ENCODE assay signal across 9 mouse cellular contexts in the genomic region with DNA sequence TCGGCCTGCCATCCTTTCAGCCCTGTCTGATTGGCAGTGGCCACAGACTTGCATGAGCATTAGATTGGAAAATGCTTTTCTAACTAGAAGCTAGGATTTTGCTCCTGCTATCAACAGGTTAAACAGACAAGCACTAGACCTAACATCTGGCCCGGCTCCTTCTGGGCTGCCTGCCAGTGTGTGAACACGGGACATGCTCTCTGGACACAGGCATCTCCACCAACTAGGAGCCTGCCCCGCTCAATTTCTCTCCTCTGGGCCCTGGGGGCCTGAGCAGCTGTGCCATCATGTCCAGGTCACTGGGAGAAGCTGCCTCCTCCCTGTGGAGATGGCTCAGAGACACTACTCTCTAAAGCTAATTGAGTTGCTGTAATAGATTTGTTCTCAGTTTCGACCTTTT.
DNase-seq lines count a peak whose midpoint lies in the region; ATAC-seq lines count a peak whose summit lies in the region.
"Had no signal": no experiment of that assay in that cellular context is flagged by ENCODE, and none has a peak within 500 bp of the region (broad histone marks: within the 10 kb centered on the region; RNA-seq: fewer than 3 reads in every experiment).

No protein-coding gene starts in this region.

- no peak overlapping the region for H3K27ac ChIP-seq in hindbrain, embryonic 14.5 days
- H3K27ac ChIP-seq in hindbrain, embryonic 12.5 days, result no peak overlapping the region
- H3K27ac ChIP-seq: macrophage had no signal

- H3K4me2 ChIP-seq in hindbrain, embryonic 14.5 days (replicated peaks), result no peak overlapping the region
- H3K4me2 ChIP-seq in hindbrain, embryonic 12.5 days (replicated peaks), result no peak overlapping the region

- ATAC-seq in hindbrain, embryonic 14.5 days (ENCODE audit: low FRiP score), result peak; percentile 27; the same call in 1 of the 2 replicates
- no peak for ATAC-seq in hindbrain, embryonic 12.5 days (ENCODE audit: low FRiP score)
- ATAC-seq in inflammation-experienced regulatory T-cells, adult 6 months, result no peak

- DNase-seq in hindbrain, embryonic 14.5 days (ENCODE audit: low spot score), result peak; percentile 33
- peak; percentile 20 for DNase-seq in 3134 (ENCODE audit: extremely low read depth, insufficient read length, low spot score)
- DNase-seq in gastrocnemius, adult 8-10 months (ENCODE audit: low spot score in 2 of 2), result peak; percentile 25 to 64
- peak; percentile 57 to 68 for DNase-seq in kidney, adult 8-10 months
- no peak for DNase-seq in spleen, postnatal 4 days (ENCODE audit: low spot score in 2 of 2)
- DNase-seq in Muller cell, postnatal 12 days (ENCODE audit: inconsistent ontology term), result no peak

- no peaks in the 10 kb centered on the region for H3K4me1 ChIP-seq in hindbrain, embryonic 14.5 days (replicated peaks; ENCODE audit: control insufficient read depth, insufficient read depth, low read length)
- H3K4me1 ChIP-seq in hindbrain, embryonic 12.5 days, result peaks cover 4% of the 10 kb centered on the region; the same call in 1 of the 2 replicates

- no peaks in the 10 kb centered on the region for H3K27me3 ChIP-seq in hindbrain, embryonic 14.5 days (ENCODE audit: control insufficient read depth, insufficient read depth, low read length)
- no peaks in the 10 kb centered on the region for H3K27me3 ChIP-seq in hindbrain, embryonic 12.5 days

- H3K9ac ChIP-seq in hindbrain, embryonic 14.5 days, result no peak overlapping the region
- H3K9ac ChIP-seq in hindbrain, embryonic 12.5 days, result no peak overlapping the region

- H3K4me3 ChIP-seq in hindbrain, embryonic 14.5 days (replicated peaks; ENCODE audit: low read length), result no peak overlapping the region
- H3K4me3 ChIP-seq in hindbrain, embryonic 12.5 days, result no peak overlapping the region

- no peaks in the 10 kb centered on the region for H3K36me3 ChIP-seq in hindbrain, embryonic 14.5 days (replicated peaks; ENCODE audit: control insufficient read depth, insufficient read depth)
- H3K36me3 ChIP-seq in hindbrain, embryonic 12.5 days, result no peaks in the 10 kb centered on the region

- WGBS in hindbrain, embryonic 14.5 days, result 65% methylated on average over 5 of the region's 5 CpGs
- WGBS in hindbrain, embryonic 12.5 days, result 60% methylated on average over 5 of the region's 5 CpGs

- H3K9me3 ChIP-seq in hindbrain, embryonic 14.5 days (ENCODE audit: control insufficient read depth, low read length), result no peaks in the 10 kb centered on the region
- H3K9me3 ChIP-seq in hindbrain, embryonic 12.5 days (replicated peaks), result no peaks in the 10 kb centered on the region

Comparison
In these comparisons a context has a peak if more than half of its experiments do, and no peak if none do; other contexts are left out.
1. DNase-seq: peak in hindbrain, embryonic 14.5 days (single experiment), 3134 (single experiment), gastrocnemius, adult 8-10 months (2 of 2) and kidney, adult 8-10 months (2 of 2); none in spleen, postnatal 4 days (0 of 2) and Muller cell, postnatal 12 days (single experiment).